Mouse (Mus musculus): ENCODE measurements around the gene Homez.

Homez gene

GRCm38 (mm10) chr14:54870861-54871260 lies at the start of gene Homez:
Gene Homez (minus strand): TSS chr14:54870961.
- in situ Hi-C loops (cut with MseI, MboI), result no loop called here

GRCm38 (mm10) chr14:54920076-54920685 lies 49.4 kb upstream of the Homez start:
- in situ Hi-C loops (cut with MseI, MboI), result no loop called here

- in situ Hi-C loops (cut with MseI, MboI), result no loop called here
These were observed 42.6 kb upstream of the Homez start for GRCm38 (mm10) chr14:54913343-54913742.

GRCm38 (mm10) chr14:54912886-54913285 lies 42.1 kb upstream of the Homez start, which contains the start of gene Slc22a17:
Gene Slc22a17 (minus strand): TSS chr14:54913132.
- in situ Hi-C loops (cut with MseI, MboI), result no loop called here

GRCm38 (mm10) chr14:54912109-54912850 lies 41.5 kb upstream of the Homez start:
- in situ Hi-C loops (cut with MseI, MboI), result no loop called here

- in situ Hi-C loops (cut with MseI, MboI), result no loop called here
These were observed 37.9 kb upstream of the Homez start for GRCm38 (mm10) chr14:54908682-54909081.

- in situ Hi-C loops (cut with MseI, MboI), result loop anchor here (5.0 kb wide), 2 partner anchors 34 to 109 kb away; partner anchors contain the start of gene Cmtm5 (in 2 of the 2)
These were observed 32.9 kb upstream of the Homez start for GRCm38 (mm10) chr14:54903641-54904040.

GRCm38 (mm10) chr14:54900383-54900782 lies 29.6 kb upstream of the Homez start:
- in situ Hi-C loops (cut with MseI, MboI), result loop anchor here (5.0 kb wide), 2 partner anchors 37 to 112 kb away; partner anchors contain the start of gene Cmtm5 (in 2 of the 2)

GRCm38 (mm10) chr14:54897445-54897844 lies 26.7 kb upstream of the Homez start:
- in situ Hi-C loops (cut with MseI, MboI), result loop anchor here in 1 of 2 experiments (5.0 kb wide), 1 partner anchor 115 kb away; no protein-coding TSS in a partner anchor

GRCm38 (mm10) chr14:54894296-54895151 lies 23.8 kb upstream of the Homez start:
- in situ Hi-C loops (cut with MseI, MboI), result loop anchor here in 1 of 2 experiments (5.0 kb wide), 1 partner anchor 118 kb away; no protein-coding TSS in a partner anchor

- in situ Hi-C loops (cut with MseI, MboI), result no loop called here
These were observed 23.0 kb upstream of the Homez start for GRCm38 (mm10) chr14:54893651-54894181.

GRCm38 (mm10) chr14:54892200-54892599 lies 21.4 kb upstream of the Homez start, which contains the start of gene Pabpn1:
Gene Pabpn1 (plus strand): TSS chr14:54892500.
- in situ Hi-C loops (cut with MseI, MboI), result no loop called here

- in situ Hi-C loops (cut with MseI, MboI), result no loop called here
These were observed 14.5 kb upstream of the Homez start for GRCm38 (mm10) chr14:54885309-54885708.

- in situ Hi-C loops (cut with MseI, MboI), result no loop called here
These were observed 13.4 kb upstream of the Homez start for GRCm38 (mm10) chr14:54884022-54884712.

- in situ Hi-C loops (cut with MseI, MboI), result no loop called here
These were observed 12.6 kb upstream of the Homez start, which contains the start of the genes Bcl2l2 and Gm20521 for GRCm38 (mm10) chr14:54883154-54884021. Gene Bcl2l2 (plus strand): TSS chr14:54883377. Gene Gm20521 (plus strand): TSS chr14:54883441.

- in situ Hi-C loops (cut with MseI, MboI), result no loop called here
These were observed 6.4 kb upstream of the Homez start, which contains the start of gene Ppp1r3e for GRCm38 (mm10) chr14:54877048-54877715. Gene Ppp1r3e (minus strand): TSS chr14:54877550.

- in situ Hi-C loops (cut with MseI, MboI), result no loop called here
These were observed 5.8 kb upstream of the Homez start for GRCm38 (mm10) chr14:54876539-54877047.

- in situ Hi-C loops (cut with MseI, MboI), result no loop called here
These were observed 5.2 kb upstream of the Homez start for GRCm38 (mm10) chr14:54875844-54876538.
